Mouse (Mus musculus) limb, embryonic 13.5 days (tissue): ENCODE measurements around the gene Slc37a1. TPM values are rescaled to one million over a fixed set of nuclear protein-coding genes. Genes with fewer than 3 reads are reported as not detected.
"Not testable (repeated sequence)": the region's sequence is repeated elsewhere in the genome, so short reads cannot be mapped to it uniquely, and the experiment has no call there.

Experiments used
- ATAC-seq: fragments of 200-750 bp; cut with Nextera tagmentation; 2 replicates; pipeline ENCODE4 v1.8.0; 2017; ENCODE audit warnings: low read depth, moderate number of reproducible peaks, moderate TSS enrichment; ENCODE audit not compliant: low FRiP score
- H3K27ac ChIP-seq: fragments of 300-500 bp; sonication (generic); 2 replicates; pipeline ENCODE4 v1.5.1; 2015; ENCODE audit warnings: inconsistent platforms, mild to moderate bottlenecking, moderate library complexity
- H3K27me3 ChIP-seq: fragments of 300-500 bp; sonication (generic); 2 replicates; pipeline ENCODE4 v1.6.1; 2015; ENCODE audit warnings: mild to moderate bottlenecking, inconsistent platforms
- H3K36me3 ChIP-seq: fragments of 300-500 bp; sonication (generic); 2 replicates; pipeline ENCODE4 v1.6.1; 2015; ENCODE audit warnings: inconsistent platforms, mild to moderate bottlenecking, moderate library complexity
- H3K4me1 ChIP-seq: fragments of 300-500 bp; sonication (generic); 2 replicates; pipeline ENCODE4 v1.6.1; 2015; ENCODE audit warnings: inconsistent platforms
- H3K4me2 ChIP-seq: fragments of 300-500 bp; sonication (generic); replicated peaks from 2 replicates; pipeline ENCODE4 v1.6.1; 2015; ENCODE audit warnings: inconsistent platforms, mild to moderate bottlenecking, moderate library complexity
- H3K4me3 ChIP-seq: fragments of 300-500 bp; sonication (generic); 2 replicates; pipeline ENCODE4 v1.5.1; 2015; ENCODE audit warnings: moderate library complexity, mild to moderate bottlenecking, inconsistent platforms
- H3K9ac ChIP-seq: fragments of 300-500 bp; sonication (generic); 2 replicates; pipeline ENCODE4 v1.6.1; 2015; ENCODE audit warnings: mild to moderate bottlenecking, inconsistent platforms
- H3K9me3 ChIP-seq: fragments of 300-500 bp; sonication (generic); 2 replicates; pipeline ENCODE4 v1.6.1; 2016; ENCODE audit warnings: inconsistent platforms
- WGBS: fragments of 180-500 bp; shearing (Covaris S2); methylation state at CpG from one replicate; pipeline ENCODE4 v1.1.7; 2015; 5-methylcytosine and 5-hydroxymethylcytosine counted together
- polyA plus RNA-seq: library from polyadenylated mRNA; unstranded; fragments of >200 nt; fragmentation: Nextera tagmentation; extraction: Ambion mirVana; gene quantifications from 2 replicates; pipeline ENCODE4 v1.2.1, GENCODE M21; 2015

Gene Slc37a1
- polyA plus RNA-seq, 1 experiment from 2014 or later, result 1.3 TPM

DNA sequence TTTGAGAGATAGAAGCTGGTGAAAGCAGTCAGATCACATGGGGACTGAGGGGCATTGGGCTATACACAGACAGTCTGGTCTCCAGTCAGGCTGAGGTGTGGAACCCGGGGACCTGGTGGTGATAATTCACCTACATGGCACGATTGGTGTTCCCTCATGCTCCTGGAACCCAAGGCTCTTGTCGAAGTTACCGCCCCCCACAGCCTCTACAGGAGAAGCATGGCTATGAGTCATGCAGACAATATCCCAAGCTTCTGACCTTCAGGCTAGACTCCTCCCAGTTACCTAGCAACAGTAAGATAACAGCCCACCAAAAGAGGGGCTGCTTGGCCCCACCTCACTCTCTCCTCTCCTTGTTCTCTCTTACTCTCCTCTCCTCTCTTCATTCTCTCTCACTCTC is 16.3 kb upstream of the Slc37a1 start:
- no peaks in the 10 kb centered on the region for H3K9me3 ChIP-seq
- no peaks in the 10 kb centered on the region for H3K36me3 ChIP-seq
- H3K4me2 ChIP-seq, result no peak overlapping the region
- WGBS, result 94% methylated on average over 4 of the region's 4 CpGs
- no peak for ATAC-seq
- 0 out of 2 replicates have a peak, but pooled peaks cover under 1% of the 10 kb centered on the region for H3K4me1 ChIP-seq
- no peaks in the 10 kb centered on the region for H3K27me3 ChIP-seq
- H3K27ac ChIP-seq, result no peak overlapping the region
- no peak overlapping the region for H3K4me3 ChIP-seq
- no peak overlapping the region for H3K9ac ChIP-seq

DNA sequence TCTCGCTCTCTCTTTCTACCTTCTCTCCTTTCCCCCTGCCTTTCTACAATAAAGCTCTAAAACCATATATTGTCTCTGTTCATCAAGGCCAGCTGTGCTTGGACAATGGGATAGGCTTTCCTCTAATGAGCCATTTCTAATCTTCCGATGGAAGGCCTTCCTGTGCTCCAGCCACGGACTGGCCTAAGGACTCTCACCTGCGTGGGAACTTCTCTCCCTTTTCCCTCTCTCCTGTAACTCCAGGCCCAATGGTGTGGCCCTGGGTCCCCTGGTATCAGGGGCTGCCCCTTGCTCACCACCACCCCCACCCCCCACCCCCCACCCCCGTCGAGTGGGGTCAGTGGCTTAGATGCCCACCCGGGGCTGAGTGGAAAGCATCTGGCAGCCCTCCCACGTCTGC is 15.9 kb upstream of the Slc37a1 start:
- not testable (repeated sequence) for H3K9me3 ChIP-seq, H3K4me2 ChIP-seq, H3K9ac ChIP-seq, H3K27me3 ChIP-seq, H3K36me3 ChIP-seq, ATAC-seq, H3K4me1 ChIP-seq, H3K4me3 ChIP-seq, H3K27ac ChIP-seq
- WGBS, result 81% methylated on average over 8 of the region's 8 CpGs

DNA sequence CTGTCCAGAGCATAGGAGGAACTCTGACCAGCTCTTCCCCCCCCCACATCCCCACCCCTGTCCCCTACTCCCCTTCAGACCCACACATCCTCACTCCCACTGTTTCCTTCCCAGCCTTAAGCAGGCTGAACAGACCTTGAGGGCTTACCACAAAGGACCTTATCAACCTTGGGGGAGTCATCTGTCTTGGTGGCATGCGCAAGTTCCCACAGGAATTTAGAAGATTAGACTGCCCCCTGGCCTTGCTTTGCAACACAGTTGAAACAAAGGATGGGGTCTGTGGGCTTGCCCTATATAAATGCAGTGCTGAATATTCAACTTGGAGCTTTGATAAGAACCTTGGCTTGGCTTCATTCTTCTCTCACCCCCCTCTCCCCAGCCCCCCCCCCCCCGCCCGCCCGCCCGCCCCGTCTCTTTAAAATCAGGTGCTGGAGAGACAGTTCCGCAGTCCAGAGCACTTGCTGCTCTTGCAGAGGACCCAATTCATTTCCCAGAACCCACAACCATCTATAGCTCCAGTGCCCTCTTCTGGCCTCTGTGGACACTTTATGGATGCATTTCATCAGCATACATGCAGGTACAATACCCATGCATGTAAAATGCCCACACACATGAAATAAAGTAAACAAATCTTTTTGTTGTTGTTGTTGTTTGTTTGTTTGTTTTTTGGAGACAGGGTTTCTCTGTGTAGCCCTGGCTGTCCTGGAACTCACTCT is 15.3 kb upstream of the Slc37a1 start:
- H3K9me3 ChIP-seq, result no peaks in the 10 kb centered on the region
- 97% methylated on average over 2 of the region's 7 CpGs for WGBS
- H3K4me1 ChIP-seq, result no peaks in the 10 kb centered on the region
- ATAC-seq, result no peak
- H3K4me2 ChIP-seq, result no peak overlapping the region
- peaks cover 2% of the 10 kb centered on the region; the same call in 1 of the 2 replicates for H3K27me3 ChIP-seq
- no peak overlapping the region for H3K27ac ChIP-seq
- H3K36me3 ChIP-seq, result no peaks in the 10 kb centered on the region
- H3K9ac ChIP-seq, result no peak overlapping the region
- no peak overlapping the region for H3K4me3 ChIP-seq

DNA sequence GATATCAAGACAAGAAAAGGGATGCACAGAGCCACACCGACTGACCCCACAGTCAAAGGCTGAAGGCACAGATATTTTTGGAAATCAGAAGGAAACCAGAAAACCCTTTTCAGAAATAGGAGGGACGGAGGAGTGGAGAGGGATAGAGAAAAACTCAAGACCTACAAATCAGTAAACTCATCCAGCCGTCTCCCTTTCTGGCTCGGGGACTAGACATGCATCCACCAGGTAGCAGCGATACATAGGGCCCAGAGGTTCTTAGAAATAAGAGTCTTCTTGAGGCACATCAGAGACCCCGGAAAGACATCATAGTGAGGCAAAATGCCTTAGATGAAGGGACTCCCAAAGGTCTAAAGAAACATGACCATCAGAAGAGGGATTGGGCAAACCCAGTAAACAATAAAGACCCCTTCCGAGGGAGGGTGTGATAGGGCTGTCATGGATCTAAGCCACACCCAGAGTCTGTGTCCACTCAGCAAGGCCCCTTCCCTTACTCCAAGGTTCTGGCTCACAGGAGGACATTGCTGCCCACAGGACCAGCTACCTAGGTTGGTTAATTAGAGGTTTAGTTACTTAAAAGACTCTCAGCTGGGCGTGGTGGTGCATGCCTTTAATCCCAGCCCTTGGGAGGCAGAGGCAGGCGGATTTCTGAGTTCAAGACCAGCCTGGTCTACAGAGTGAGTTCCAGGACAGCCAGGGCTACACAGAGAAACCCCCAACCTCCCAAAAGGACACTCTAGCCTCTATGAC is 14.0 kb upstream of the Slc37a1 start:
- Histone ChIP-seq H3K4me3 (no peak overlapping the region), H3K36me3 (no peaks in the 10 kb centered on the region), H3K27ac (no peak overlapping the region), H3K4me1 (peaks cover 8% of the 10 kb centered on the region; the same call in 1 of the 2 replicates), H3K27me3 (peaks cover 4% of the 10 kb centered on the region; the same call in 1 of the 2 replicates), H3K9me3 (no peaks in the 10 kb centered on the region), H3K4me2 (no peak overlapping the region), H3K9ac (no peak overlapping the region)
- 87% methylated on average over 9 of the region's 9 CpGs for WGBS
- ATAC-seq, result no peak

DNA sequence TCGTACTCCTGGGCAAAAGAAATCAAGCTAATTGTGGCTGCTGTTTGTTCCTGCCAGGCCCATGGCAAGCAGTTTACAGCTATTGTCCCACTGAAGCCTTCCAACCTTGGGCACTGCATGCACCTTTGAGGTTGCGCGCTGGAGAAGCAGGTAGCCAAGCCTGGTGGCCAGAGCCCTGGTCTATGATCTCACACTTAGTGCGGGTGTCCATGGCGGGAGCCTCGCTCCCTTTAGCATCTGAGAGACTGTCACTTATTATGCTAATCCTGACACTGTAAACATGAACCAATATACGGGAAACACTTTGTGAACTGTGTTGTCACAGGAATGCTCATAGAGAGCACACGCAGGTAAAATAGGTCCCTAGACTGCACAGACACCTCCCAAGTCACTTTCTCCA is 13.0 kb upstream of the Slc37a1 start:
- 88% methylated on average over 8 of the region's 8 CpGs for WGBS

DNA sequence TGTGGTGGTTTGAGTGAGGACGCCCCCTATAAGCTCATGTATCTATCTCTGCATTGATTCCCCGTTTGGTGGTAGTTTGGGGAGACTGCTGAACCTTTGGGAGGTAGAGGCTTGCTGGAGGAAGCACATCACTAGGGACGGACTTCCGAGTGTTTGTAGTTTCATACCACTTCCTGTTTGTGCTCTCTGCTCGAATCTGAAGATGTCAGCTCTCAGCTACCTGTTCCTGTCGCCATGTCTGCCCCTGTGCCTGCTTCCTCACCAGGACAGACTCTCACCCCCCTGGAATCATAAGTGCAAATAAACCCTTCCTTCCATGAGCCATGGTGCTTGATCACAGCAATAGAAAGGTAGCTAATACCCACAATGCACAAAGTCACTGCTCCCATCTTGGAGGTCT is 11.4 kb upstream of the Slc37a1 start:
- 72% methylated on average over 6 of the region's 6 CpGs for WGBS
- no peak for ATAC-seq
- H3K4me1 ChIP-seq, result peaks cover 8% of the 10 kb centered on the region; the same call in 1 of the 2 replicates

More for the DNA sequence above, 13.0 kb upstream of the Slc37a1 start:
- Histone ChIP-seq H3K4me2 (no peak overlapping the region), H3K27me3 (peaks cover 4% of the 10 kb centered on the region; the same call in 1 of the 2 replicates), H3K27ac (no peak overlapping the region), H3K36me3 (no peaks in the 10 kb centered on the region), H3K9me3 (no peaks in the 10 kb centered on the region), H3K4me3 (no peak overlapping the region), H3K9ac (no peak overlapping the region), H3K4me1 (peaks cover 8% of the 10 kb centered on the region; the same call in 1 of the 2 replicates)
- no peak for ATAC-seq

DNA sequence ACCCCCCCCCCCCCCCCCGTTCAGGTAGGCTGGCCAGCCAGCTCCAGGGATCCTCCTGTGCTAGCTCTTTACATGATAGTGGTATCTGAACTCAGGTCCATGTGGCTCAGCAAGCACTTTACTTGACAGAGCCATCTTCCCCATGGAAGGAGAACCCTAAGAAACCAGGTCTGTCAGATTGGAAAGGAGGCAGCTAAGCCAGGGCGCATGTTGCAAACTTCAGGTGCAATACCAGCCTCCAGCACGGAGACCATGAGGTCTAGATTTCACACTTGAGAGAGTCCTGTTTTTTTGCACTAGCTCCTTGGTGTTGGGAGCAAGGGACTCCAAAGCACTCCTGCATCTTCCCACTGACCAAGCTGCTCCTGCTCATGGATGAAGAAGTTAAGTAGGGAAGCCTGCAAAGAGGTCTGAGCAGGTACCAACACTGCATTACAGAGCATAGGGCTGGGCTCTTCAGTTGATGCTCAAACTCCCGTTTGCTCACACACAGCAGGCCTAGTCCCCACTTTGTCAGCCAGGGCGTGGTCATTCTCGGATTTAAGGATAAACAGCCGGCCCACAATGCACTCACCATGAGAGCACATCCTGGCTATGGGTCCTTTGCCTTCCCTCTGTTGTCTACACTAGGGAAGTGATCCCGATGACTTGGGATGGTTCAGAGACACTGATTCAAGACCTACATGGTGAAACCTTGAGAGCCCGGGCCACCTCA is 10.2 kb upstream of the Slc37a1 start:
- Histone ChIP-seq H3K9me3 (no peaks in the 10 kb centered on the region), H3K4me1 (peaks cover 8% of the 10 kb centered on the region; the same call in 1 of the 2 replicates), H3K27ac (no peak overlapping the region), H3K9ac (peak overlapping the region; percentile 66), H3K4me3 (peak overlapping the region; percentile 51), H3K4me2 (peak overlapping the region; percentile 89), H3K36me3 (no peaks in the 10 kb centered on the region), H3K27me3 (peaks cover 4% of the 10 kb centered on the region; the same call in 1 of the 2 replicates)
- 24% methylated on average over 9 of the region's 9 CpGs for WGBS
- ATAC-seq, result no peak

More for the DNA sequence above, 11.4 kb upstream of the Slc37a1 start:
- Histone ChIP-seq H3K4me3 (no peak overlapping the region), H3K27ac (no peak overlapping the region), H3K9me3 (no peaks in the 10 kb centered on the region), H3K9ac (no peak overlapping the region), H3K4me2 (no peak overlapping the region), H3K27me3 (peaks cover 4% of the 10 kb centered on the region; the same call in 1 of the 2 replicates), H3K36me3 (no peaks in the 10 kb centered on the region)

DNA sequence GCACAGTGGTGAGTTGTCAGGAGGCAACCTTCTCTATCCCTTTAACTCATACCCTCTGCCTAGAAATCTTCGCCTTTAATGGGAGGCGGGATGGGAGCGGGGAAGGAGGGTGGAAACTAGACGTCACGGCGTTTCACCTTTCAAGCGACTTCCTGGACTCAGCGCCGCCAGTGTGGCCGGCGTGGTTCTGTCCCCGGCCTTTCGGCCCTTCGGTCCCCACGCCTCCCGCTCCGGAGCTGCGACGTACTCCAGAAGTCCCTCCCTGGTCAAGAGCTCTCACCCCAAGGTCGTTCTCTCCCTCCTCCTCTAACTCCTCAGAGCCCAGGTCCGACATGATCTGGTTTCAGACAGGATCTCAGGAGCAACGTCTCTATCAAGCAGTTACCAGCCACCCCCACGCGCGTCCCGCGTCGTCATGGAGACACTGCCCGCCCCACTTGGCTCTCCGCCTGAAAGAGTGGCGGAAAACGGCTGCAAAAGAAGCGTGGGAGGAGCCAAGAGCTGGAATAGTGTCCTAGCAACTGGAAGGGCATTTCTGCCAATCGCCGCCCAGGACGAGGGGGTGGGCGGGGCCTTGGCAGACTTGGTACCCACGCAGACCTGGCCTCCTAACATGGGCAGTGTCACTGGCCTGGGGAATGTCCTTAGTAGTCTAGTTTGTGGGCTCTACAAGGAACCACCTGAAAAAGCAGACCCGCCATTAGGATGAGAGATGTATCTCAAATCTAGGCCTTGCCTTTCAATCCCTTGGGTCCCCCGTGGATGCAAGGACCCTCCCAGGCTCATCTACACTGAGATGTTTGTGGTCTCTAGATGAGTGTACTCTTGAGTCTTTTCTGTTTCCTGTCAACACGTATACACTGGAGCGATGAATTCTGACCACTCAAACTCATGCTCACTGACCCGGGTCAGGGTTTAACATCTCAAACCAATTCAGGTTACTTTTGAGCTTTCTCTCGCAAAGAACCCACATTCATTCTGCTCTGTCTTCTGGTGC is 9.4 kb upstream of the Slc37a1 start, which contains the start of gene Rsph1:
Rsph1 (minus strand) TSS at position 462 of the 997 bp plus-strand sequence.
- Histone ChIP-seq H3K9me3 (no peaks in the 10 kb centered on the region), H3K9ac (peak within 1 kb of the TSS; percentile 66), H3K27me3 (peaks cover 4% of the 10 kb centered on the region; the same call in 1 of the 2 replicates), H3K4me3 (peak within 1 kb of the TSS; percentile 51), H3K27ac (no peak within 1 kb of the TSS), H3K36me3 (no peaks in the 10 kb centered on the region), H3K4me2 (peak within 1 kb of the TSS; percentile 89), H3K4me1 (peaks cover 8% of the 10 kb centered on the region; the same call in 1 of the 2 replicates)
- 9% methylated on average over 44 of the region's 44 CpGs for WGBS
- peak; percentile 82 for ATAC-seq

DNA sequence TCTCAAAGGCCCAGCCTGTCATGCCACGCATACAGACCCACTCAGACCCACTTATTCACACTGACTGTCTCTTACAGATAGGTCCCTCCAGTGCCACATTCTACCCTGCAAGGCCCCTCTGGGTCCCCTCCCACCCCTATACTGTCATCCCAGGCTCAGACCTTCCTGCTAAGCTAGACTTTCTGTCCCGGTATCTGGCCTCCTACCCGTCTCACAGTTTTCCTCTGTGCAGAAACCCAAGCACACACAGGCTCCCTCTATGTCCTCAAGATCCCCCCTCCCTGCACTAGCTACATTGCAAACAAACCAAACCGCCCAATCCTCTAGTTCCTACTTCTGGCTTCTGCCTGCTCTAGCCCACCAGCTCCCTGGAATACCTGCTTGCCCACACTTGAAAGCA is 8.7 kb upstream of the Slc37a1 start:
- H3K27ac ChIP-seq, result no peak overlapping the region
- peaks cover 4% of the 10 kb centered on the region; the same call in 1 of the 2 replicates for H3K27me3 ChIP-seq
- no peak overlapping the region for H3K4me3 ChIP-seq
- H3K9ac ChIP-seq, result no peak overlapping the region
- H3K4me2 ChIP-seq, result no peak overlapping the region
- no peak for ATAC-seq
- no peaks in the 10 kb centered on the region for H3K36me3 ChIP-seq
- H3K4me1 ChIP-seq, result peaks cover 8% of the 10 kb centered on the region; the same call in 1 of the 2 replicates
- H3K9me3 ChIP-seq, result no peaks in the 10 kb centered on the region
- 76% methylated on average over 4 of the region's 4 CpGs for WGBS

DNA sequence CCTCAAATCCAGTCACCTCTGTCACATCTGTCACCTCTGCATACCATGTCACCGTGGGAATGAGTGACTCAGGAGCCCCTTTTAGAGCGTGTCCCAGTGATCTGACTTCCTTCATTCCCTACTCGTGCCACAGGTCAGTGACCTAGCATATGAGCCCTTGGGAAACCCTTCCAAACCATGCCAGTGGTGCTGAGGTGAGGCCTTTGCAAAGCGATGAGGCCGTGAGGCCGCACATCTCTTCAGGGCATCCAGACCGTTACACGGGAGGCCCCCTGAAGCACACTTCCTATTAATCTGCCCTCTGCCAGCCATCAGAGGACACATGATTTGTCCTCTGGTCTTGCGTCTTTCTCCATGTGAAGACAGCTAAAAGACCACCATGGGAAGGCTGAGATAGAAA is 7.1 kb upstream of the Slc37a1 start:
- Histone ChIP-seq H3K4me3 (no peak overlapping the region), H3K27ac (no peak overlapping the region), H3K9me3 (no peaks in the 10 kb centered on the region), H3K9ac (no peak overlapping the region), H3K27me3 (peaks cover 4% of the 10 kb centered on the region; the same call in 1 of the 2 replicates), H3K4me1 (peaks cover 8% of the 10 kb centered on the region; the same call in 1 of the 2 replicates), H3K36me3 (no peaks in the 10 kb centered on the region), H3K4me2 (no peak overlapping the region)
- ATAC-seq, result no peak
- 74% methylated on average over 9 of the region's 9 CpGs for WGBS

DNA sequence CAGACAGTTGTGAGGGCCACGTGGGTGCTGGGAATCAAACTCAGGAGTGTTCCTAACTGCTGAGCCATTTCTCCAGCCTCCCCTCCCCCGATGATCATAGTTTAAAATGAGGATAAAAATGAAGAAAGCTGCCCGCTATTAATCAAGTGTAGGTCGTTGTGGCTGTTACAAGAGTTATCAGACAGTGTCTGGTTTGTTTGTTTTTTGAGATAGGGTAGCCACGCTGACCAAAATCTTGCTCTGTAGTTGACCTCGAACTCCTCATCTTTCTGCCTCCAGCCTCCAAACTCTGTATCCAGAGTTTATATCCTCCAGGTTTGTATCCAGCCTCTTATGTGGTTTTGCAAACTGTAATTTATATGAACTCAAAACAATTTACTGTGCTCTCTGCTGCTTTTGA is 6.3 kb upstream of the Slc37a1 start:
- no peak overlapping the region for H3K9ac ChIP-seq
- WGBS, result 73% methylated on average over 6 of the region's 6 CpGs
- no peaks in the 10 kb centered on the region for H3K36me3 ChIP-seq

More for the DNA sequence above, 6.3 kb upstream of the Slc37a1 start:
- Histone ChIP-seq H3K4me2 (no peak overlapping the region), H3K9me3 (no peaks in the 10 kb centered on the region), H3K4me3 (no peak overlapping the region), H3K27ac (no peak overlapping the region), H3K27me3 (peaks cover 4% of the 10 kb centered on the region; the same call in 1 of the 2 replicates), H3K4me1 (peaks cover 8% of the 10 kb centered on the region; the same call in 1 of the 2 replicates)
- ATAC-seq, result no peak
